Mouse (Mus musculus) Muller cell, postnatal 12 days (primary cell): Measurements from ENCODE around the gene Ppfibp2.

Experiments
- DNase-seq: peaks from one replicate; pipeline ENCODE4 v3.0.0-alpha.2; 2015; ENCODE audit errors: inconsistent ontology term

Ppfibp2 gene

DNA sequence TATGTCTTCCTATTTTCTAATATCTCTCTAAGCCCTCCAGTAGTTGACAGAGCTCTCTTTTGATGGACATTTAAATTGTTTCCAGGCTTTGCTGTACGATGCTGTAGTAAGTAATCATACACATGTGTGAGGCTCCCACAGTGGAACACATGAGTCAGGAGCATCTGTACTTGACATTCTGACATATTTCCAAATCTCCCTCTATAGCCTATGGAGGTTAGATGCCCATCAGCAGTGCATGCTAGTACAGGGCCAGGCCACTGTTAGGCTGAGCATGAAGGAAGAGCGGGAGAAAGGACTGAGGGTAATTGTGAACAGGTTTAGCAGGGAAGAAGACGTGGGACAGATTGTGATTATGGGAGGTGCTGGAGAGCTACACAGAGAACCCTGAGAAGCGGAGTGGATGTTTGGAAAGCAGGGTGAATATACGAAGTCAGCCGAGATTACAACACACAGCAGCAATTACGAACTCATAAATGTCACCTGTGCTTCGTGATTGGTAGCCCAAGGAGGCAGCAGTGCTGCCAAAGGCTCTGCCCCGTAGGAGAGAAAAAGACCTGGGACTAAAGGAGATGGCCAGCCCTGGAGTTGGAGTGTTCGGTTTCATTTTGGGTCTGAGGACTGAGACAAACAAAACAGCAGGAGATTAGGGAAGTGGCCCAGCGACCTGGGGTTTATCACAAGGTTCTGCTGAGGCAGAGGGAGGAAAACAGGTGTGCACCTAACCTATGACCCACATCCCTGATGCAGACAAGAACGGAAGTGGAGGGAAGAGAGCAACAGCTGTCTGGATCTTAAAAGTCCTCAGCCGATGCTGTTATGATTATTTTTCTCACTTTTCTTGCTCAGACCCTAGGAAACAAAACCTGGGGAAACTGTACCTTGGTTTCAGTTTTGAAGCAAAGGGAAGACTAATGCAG, 107.7 kb downstream of the Ppfibp2 start:
- DNase-seq, result no peak

DNA sequence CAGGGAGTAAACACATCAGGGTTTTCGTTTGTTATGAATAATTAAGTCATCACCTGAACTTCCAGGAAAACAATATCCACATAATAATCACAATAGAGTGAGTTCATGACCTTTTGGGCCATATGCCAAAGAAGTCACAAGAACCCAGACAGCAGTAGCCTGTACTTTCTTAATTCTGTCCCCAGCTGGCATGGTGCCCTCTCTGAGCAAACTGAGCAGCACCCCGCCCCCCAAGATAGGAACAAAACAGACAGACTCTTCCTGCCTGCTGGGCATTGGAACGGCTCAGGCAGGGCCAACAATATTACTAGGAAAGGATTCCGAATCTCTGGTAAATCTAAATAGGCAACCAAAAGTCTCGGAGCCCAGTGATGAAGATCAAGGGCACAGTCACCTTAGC, 110.9 kb downstream of the Ppfibp2 start:
- DNase-seq, result no peak

- peak; percentile 26 for DNase-seq
Measured at GRCm38 (mm10) chr7:107707650-107708049, 112.6 kb downstream of the Ppfibp2 start.

- peak; percentile 71 for DNase-seq
Measured at GRCm38 (mm10) chr7:107708491-107709112, 113.6 kb downstream of the Ppfibp2 start.

DNA sequence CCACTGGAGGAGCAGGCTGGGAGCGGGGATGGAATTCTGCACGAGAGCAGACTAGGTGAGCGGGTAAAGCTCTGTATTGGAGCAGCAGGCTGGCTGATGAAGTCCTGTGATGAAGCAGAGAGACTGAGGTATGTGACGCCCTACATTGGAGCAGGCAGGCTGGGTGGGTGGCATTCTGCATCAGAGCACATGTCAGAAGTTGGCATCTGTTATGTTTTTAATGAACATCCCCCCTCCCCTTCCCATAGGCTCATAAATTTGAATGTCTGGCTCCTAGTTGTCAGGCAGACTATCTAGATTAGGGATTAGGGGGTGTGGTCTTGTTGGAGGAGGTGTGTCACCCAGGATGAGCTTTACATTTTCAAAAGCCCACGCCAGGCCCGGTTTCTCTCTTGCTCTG, 117.7 kb downstream of the Ppfibp2 start:
- peak; percentile 17 for DNase-seq

DNA sequence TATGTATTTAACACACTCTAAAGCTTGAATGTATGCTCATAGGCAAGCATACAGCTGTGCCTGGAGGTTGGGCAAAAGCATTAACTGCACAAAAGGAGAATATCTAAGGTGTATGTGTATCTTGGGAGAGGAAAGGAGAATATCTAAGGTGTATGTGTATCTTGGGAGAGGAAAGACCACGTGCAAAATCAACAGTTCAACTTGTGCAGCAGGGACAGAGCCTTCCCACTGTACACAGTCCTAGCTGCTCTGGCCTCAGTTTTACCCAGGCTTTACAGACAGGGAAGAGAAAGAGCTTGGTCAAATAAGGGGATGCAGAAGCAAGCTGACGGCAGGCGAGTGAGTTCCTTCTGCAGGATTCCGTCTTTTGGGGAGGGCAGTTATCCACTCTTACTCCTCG, 119.1 kb downstream of the Ppfibp2 start:
- no peak for DNase-seq

DNA sequence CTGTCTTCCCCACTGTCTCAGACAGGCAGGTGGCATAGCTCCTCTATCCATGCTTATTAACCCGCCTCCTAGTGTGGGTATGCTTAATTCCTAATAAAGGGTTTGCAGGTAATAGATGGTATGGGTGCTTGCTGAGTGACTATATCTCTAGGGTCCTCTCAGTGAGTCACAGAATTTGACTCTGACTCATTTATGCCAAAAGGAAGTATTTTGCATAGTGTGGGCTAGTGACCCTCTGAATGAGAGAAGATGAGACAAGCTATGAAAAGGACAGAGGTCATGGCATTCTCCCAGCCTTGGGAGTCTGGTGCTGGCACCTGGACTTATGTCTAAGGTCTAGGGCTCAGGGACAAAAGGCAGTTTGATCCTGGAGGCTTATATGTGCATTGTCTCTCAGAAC, 125.8 kb downstream of the Ppfibp2 start:
- DNase-seq, result peak; percentile 17

DNA sequence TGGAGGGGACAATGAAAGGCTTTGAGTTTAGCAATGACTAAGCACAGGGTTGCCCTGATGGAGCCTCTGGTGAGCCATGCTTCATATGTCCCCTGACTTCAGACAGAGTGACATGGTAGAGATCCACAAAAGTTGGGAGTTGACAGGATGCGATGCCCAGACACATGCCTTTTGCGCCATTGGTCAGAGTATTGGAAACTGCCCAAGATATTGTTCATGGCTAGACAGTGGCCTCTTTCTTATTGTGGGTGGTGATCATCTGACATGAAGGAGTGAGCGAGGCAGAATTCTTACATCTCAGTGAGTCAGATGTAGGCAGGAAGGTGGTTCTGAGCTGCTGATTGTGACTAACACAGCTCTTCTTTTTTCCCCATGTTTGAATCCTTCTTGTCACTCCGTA, 127.5 kb downstream of the Ppfibp2 start:
- peak; percentile 52 for DNase-seq

DNA sequence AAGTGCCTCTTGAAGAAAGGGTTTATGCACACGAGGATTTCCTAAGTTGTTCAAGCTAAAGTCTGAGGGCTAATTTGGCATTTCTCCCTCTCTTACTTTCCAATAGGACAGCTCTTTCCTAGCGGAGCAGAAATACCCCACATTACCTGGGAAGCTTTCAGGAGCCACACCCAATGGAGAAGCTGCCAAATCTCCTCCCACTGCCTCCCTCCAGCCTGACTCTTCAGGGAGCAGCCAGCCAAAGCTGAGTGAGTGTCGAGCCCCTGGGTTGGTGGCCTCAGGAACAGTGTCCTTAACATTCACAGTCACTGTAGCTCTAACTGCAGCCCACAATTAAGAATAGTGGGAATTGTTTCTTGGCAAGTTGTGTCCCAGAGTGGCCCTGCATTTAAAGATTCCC, 132.5 kb downstream of the Ppfibp2 start:
- DNase-seq, result no peak

DNA sequence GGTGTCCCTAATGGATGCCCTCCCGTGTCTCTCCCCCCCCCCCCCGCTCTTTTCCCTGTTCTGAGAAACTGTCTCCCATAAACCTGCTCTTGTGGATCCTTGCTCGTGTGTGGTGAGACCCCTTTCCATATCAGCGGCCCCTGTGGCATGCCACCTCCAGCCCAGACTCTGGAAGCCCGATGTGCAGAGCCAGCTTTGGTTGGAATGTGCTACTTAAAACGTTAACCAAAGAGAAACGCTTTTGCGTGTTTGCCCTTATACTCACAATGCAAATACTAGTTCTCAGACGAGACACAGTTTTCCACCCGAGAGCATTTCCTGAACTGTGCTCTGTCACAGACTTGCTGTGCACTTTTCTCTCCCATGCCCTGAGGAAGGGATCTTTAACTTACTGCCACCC, 135.6 kb downstream of the Ppfibp2 start:
- DNase-seq, result no peak

- no peak for DNase-seq
Measured at GRCm38 (mm10) chr7:107733162-107733561, 138.2 kb downstream of the Ppfibp2 start.

DNA sequence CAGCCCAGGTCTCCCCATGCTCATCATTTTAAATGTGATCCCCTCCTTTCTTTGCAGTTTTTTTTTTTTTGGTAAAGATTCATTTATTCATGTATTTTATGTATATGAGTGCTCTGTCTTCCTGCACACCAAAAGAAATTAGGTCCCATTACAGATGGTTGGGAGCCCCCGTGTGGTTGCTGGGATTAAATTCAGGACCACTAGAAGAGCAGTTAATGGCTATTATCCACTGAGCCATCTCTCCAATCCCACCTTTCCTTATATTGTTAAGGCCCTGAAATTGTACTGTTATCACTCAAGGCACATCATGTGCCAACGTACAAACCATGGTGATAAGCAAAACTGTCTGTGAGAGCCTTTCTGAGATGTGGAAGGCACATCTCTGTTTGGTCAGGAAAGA, 143.7 kb downstream of the Ppfibp2 start:
- peak; percentile 32 for DNase-seq

DNA sequence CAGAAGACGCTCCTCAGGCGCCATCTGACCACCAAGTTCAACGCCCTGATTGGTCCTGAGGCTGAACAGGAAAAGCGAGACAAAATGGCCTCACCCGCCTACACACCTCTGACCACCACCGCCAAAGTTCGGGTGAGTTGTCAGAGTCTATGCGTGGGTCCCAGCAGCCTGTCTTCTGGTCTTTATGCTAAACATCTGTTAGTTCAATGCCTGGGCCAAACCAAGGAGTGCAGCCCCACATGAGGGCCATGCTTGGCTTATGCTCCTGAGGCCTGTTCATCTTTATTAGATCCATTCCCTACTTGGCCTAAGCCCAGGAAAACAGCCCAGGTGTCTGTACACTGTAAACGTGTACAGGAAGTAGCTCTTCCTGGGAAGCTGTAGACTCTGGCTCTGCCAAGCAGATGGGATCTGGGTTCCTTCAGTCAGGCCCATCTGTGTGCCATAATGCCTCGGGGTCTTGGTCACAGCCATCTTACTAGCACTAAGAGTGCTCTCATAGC, 148.0 kb downstream of the Ppfibp2 start:
- DNase-seq, result no peak

DNA sequence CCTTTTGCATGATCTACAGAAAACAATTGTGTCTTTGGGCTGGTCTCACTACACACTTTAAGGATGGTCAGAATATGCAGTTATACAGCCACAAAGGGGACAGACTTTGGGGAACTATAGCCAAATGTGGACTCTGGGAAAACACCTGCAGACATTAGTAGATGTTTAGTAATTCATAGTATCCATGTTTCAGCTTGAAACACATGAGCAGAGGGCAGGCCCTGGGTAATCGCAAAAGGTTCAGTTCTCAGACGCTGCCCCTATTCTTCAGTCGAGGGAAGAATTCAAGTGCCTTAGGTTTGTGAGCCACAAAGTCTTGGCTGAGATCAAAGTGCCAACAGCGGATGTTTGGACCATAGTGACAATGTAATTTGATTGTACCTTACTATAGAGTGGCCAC, 149.4 kb downstream of the Ppfibp2 start:
- DNase-seq, result no peak

- no peak for DNase-seq
Measured at GRCm38 (mm10) chr7:107745111-107745510, 150.1 kb downstream of the Ppfibp2 start.

DNA sequence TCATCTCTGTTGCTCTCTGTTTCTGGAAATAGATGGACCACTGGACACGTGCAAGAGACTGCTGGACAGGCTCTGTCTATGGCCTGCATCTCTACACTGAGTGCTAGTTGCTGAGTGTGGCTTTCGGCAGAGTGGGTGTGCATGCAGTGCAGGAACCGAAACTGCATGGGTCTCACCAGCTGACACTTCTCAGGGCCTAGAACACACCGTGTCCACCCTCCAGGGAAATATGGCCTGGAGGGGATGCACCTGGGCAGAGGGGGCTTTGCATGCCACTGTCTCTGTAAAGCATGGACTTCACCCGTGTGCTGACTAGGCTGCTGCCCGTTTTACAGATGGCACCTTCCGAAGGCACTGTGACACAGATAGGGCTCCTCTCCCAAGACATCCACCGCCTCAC, 151.0 kb downstream of the Ppfibp2 start:
- no peak for DNase-seq

DNA sequence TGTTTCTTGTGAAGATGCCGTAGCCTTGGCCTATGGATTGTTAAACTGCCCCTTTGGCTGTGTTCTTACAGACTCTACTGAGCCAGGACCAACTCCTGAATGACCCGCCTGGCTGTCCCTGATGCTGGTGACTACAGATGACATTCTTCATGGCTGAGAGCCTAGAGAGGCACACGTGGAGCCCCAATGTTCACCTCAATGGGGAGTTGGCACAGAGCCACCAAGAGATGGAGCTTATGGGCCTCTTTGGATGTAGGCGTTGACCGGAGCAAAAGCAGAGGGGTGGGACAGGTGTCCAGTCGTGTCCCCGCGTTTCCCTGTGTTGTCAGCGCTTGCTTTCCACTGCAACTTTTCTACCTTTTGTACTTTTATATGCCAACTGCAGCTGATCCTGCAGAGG, 152.5 kb downstream of the Ppfibp2 start:
- DNase-seq, result no peak

- peak; percentile 26 for DNase-seq
Measured at GRCm38 (mm10) chr7:107747954-107748353, 152.9 kb downstream of the Ppfibp2 start.

DNA sequence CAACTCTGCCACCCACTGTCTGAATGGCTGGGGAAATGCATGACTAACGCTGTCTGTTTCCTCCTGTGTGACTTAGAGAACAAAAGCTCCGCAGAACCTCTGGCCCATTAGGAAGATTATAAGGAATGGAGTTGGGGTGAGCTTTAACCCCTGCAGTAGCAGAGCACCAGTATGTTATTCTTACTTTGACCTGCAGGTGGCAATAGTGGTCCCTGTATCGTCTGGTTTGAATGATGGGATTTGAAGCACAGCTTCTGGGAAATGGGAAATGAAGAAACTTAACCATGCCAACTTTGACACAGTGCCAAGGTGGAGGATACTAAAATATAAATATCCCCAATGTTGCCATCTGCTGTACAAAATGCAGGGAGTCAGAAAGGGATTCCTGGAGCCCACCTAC, 154.3 kb downstream of the Ppfibp2 start:
- DNase-seq, result peak; percentile 42

DNA sequence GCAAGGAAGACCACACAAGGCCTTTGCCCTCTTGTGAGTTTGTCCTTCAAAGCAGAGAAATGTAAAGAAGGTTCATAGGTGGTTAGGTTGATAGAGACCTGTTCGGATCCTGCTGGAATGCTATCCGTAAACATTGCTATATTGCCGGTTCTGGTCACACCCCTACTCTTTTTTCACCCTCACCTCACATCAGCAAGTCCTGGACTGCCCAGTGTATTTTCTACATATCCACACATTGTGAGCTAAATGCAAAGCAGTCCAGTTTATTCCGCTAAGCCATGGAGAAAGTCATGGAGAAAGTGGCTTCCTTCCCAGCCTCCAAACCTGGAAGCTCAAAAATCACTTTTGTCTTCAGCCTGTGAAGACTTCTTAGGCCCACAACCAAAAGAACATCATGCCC, 154.7 kb downstream of the Ppfibp2 start:
- DNase-seq, result no peak

- no peak for DNase-seq
Measured at GRCm38 (mm10) chr7:107752031-107752520, 157.1 kb downstream of the Ppfibp2 start.

DNA sequence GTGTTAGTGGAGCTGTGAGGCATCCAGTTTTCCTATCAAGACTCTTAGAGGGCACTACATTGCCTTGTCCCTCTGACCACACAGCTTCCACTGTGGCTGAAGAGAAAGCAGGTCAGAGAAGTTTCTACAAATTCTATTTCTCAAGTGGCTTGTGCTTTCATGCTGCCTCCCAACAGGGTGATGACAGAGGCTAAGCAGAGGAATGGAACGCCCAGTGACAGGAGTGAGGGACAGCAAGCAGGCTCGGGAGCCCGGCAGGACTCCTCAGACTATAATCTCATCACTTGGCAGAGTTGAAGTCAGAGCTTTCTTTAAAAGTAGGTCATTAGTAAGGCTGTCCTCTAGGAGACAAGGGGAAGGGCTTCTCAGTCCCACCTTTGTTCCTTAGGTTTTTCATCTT, 160.9 kb downstream of the Ppfibp2 start:
- no peak for DNase-seq

DNA sequence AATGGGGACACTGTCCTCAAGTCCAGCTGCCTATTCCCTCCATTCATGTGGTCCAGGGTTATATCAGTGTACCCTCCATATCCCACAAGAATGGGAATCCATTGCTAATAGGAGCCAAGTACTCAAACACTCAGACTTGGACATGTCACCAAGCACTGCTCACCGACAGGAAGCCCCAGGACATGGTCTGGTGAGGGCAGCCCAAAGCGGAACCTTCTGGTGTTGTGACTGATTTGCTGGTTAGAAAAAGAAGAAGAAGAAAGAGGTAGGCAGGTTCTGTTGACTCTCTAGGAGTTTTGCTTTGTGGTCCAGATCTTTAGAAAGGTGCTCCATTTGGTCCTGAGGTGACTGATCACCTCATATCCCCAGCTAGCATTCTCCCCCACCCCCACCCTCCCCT, 161.7 kb downstream of the Ppfibp2 start:
- DNase-seq, result no peak
